Comparison of ENCODE assay signal across 19 mouse cellular contexts in the genomic region with DNA sequence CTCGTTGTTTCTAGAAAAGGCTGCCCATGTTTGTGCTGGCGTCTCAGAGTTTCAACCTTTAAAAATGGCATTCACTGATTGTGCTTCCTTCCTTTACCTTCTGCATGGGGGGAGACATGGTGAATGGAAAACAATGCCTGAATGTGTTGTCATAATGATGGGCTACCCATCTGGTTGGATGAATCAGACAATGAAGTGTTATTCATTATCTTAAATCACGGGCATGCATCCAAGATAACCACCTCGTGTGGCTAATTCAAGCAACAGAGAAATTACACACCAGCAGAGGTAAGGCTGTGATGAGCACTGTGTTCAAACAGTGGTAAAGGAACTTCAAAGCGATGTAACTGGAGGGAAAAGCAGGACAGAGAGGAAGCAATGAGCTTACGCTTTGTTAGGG.
DNase-seq lines count a peak whose midpoint lies in the region; ATAC-seq and TF ChIP-seq lines count a peak whose summit lies in the region.
"Had no signal": no experiment of that assay in that cellular context is flagged by ENCODE, and none has a peak within 500 bp of the region (broad histone marks: within the 10 kb centered on the region; RNA-seq: fewer than 3 reads in every experiment).

No protein-coding gene starts in this region.

- POLR2A ChIA-PET in Patski (lab: Charles Lee): interaction anchor here (1.2 to 1.4 kb wide), 2 partner anchors 10 to 25 kb away, joined by 3 read pairs; no protein-coding TSS in a partner anchor

- CTCF ChIA-PET in Patski (lab: Charles Lee): interaction anchor here (1.2 to 2.3 kb wide), 4 partner anchors 10 to 16 kb away, joined by 3 to 10 read pairs (median 3); no protein-coding TSS in a partner anchor

- no peaks in the 10 kb centered on the region for H3K27me3 ChIP-seq in kidney, adult 2 months (replicated peaks; ENCODE audit: control insufficient read depth, insufficient read depth, low read length)
- H3K27me3 ChIP-seq in lung, embryonic 14.5 days (ENCODE audit: insufficient read depth, low read length): no peaks in the 10 kb centered on the region
- H3K27me3 ChIP-seq in Patski: no peaks in the 10 kb centered on the region
- H3K27me3 ChIP-seq: embryonic facial prominence, embryonic 13.5 days; forebrain, embryonic 12.5 days; heart, embryonic 13.5 days; hindbrain, embryonic 15.5 days had no signal

- H3K4me2 ChIP-seq in lung, embryonic 14.5 days: no peak overlapping the region
- H3K4me2 ChIP-seq: embryonic facial prominence, embryonic 13.5 days; forebrain, embryonic 12.5 days; heart, embryonic 13.5 days; hindbrain, embryonic 15.5 days had no signal

- no peak overlapping the region for H3K4me3 ChIP-seq in kidney, adult 2 months (ENCODE audit: insufficient read depth, low read depth, low read length)
- H3K4me3 ChIP-seq in lung, embryonic 14.5 days (ENCODE audit: low read depth, low read length): no peak overlapping the region
- H3K4me3 ChIP-seq: embryonic facial prominence, embryonic 13.5 days; forebrain, embryonic 12.5 days; heart, embryonic 13.5 days; hindbrain, embryonic 15.5 days had no signal

- TF ChIP-seq POLR2A in kidney, adult 2 months (IDR thresholded peaks at IDR 0.05; ENCODE audit: low read depth, low read length): no peak

- no peaks in the 10 kb centered on the region for H3K9me3 ChIP-seq in lung, embryonic 14.5 days (ENCODE audit: low read depth, low read length)
- H3K9me3 ChIP-seq: embryonic facial prominence, embryonic 13.5 days; forebrain, embryonic 12.5 days; heart, embryonic 13.5 days; hindbrain, embryonic 15.5 days had no signal

- 65% methylated on average over 6 of the region's 6 CpGs for WGBS in kidney, adult 2 months
- 62% methylated on average over 6 of the region's 6 CpGs for WGBS in lung, embryonic 14.5 days

- no peak overlapping the region for H3K9ac ChIP-seq in lung, embryonic 14.5 days
- H3K9ac ChIP-seq: embryonic facial prominence, embryonic 13.5 days; forebrain, embryonic 12.5 days; heart, embryonic 13.5 days; hindbrain, embryonic 15.5 days had no signal

- no peak for TF ChIP-seq CTCF in kidney, adult 2 months (conservative IDR thresholded peaks at IDR 0.05; ENCODE audit: insufficient read depth, insufficient read length, low read depth, low read length)
- no peak for TF ChIP-seq CTCF in lung, embryonic 14.5 days (IDR thresholded peaks at IDR 0.05; ENCODE audit: low read depth)
- peak; percentile 5 for TF ChIP-seq CTCF in Patski (IDR thresholded peaks at IDR 0.05)

- H3K4me1 ChIP-seq in kidney, adult 2 months (ENCODE audit: control insufficient read depth, insufficient read depth, low read length): no peaks in the 10 kb centered on the region
- H3K4me1 ChIP-seq in lung, embryonic 14.5 days (ENCODE audit: insufficient read depth): no peaks in the 10 kb centered on the region

- no peak for ATAC-seq in lung, embryonic 14.5 days (ENCODE audit: insufficient read depth)
- ATAC-seq in Patski: no peak
- ATAC-seq: intestine, embryonic 16.5 days had no signal

- in situ Hi-C loops in Patski (cut with MboI; ENCODE audit: low pct_unique_long_range_greater_than_20kb): no loop called here

- H3K36me3 ChIP-seq in kidney, adult 2 months (ENCODE audit: control insufficient read depth, insufficient read depth, low read length): no peaks in the 10 kb centered on the region
- no peaks in the 10 kb centered on the region for H3K36me3 ChIP-seq in lung, embryonic 14.5 days (ENCODE audit: insufficient read depth)
- H3K36me3 ChIP-seq: embryonic facial prominence, embryonic 13.5 days; forebrain, embryonic 12.5 days; heart, embryonic 13.5 days; hindbrain, embryonic 15.5 days had no signal

- H3K27ac ChIP-seq in kidney, adult 2 months (ENCODE audit: insufficient read depth, low read depth, low read length): no peak overlapping the region
- H3K27ac ChIP-seq in lung, embryonic 14.5 days (ENCODE audit: low read depth): no peak overlapping the region
- H3K27ac ChIP-seq: embryonic facial prominence, embryonic 13.5 days; forebrain, embryonic 12.5 days; heart, embryonic 13.5 days; hindbrain, embryonic 15.5 days had no signal

- DNase-seq in heart, adult 11 months: peak; percentile 88
- DNase-seq in heart, postnatal 4 days: no peak
- peak; percentile 12 for DNase-seq in kidney, adult 2 months
- no peak for DNase-seq in kidney, adult 18-20 months
- peak; percentile 46 for DNase-seq in lung, embryonic 14.5 days
- no peak for DNase-seq in lung, postnatal 10 days
- DNase-seq in Patski (ENCODE audit: low read depth, low spot score): peak; percentile 83
- DNase-seq in adrenal gland, postnatal 25 days: no peak
- DNase-seq: adrenal gland, adult 2 months; adrenal gland, postnatal 36 days; cerebellum, adult 11-12 months; cerebellum, adult 9-10 months; cerebellum, postnatal 36 days; gastrocnemius, postnatal 36 days had no signal

Comparison
In these comparisons a context has a peak if more than half of its experiments do, and no peak if none do; other contexts are left out.
1. DNase-seq: peak in heart, adult 11 months (single experiment), kidney, adult 2 months (single experiment), lung, embryonic 14.5 days (single experiment) and Patski (single experiment); none in heart, postnatal 4 days (single experiment), kidney, adult 18-20 months (single experiment), lung, postnatal 10 days (single experiment) and adrenal gland, postnatal 25 days (single experiment).